Mouse (Mus musculus) forebrain, embryonic 16.5 days (tissue): ENCODE measurements around the gene Tie1. TPM values are rescaled to one million over a fixed set of nuclear protein-coding genes. Genes with fewer than 3 reads are reported as not detected.
A peak's percentile ranks its signal among the peaks of the same experiment; 100 is the strongest.
"Not testable (repeated sequence)": the region's sequence is repeated elsewhere in the genome, so short reads cannot be mapped to it uniquely, and the experiment has no call there.

Experiments
- ATAC-seq: fragments of 200-750 bp; cut with Nextera tagmentation; 2 replicates; pipeline ENCODE4 v1.8.0; 2017; ENCODE audit warnings: mild to moderate bottlenecking, moderate library complexity
- H3K27ac ChIP-seq: fragments of 300-500 bp; sonication (generic); 2 replicates; pipeline ENCODE4 v1.5.1; 2014; ENCODE audit warnings: low read length, control low read depth
- H3K27me3 ChIP-seq: fragments of 300-500 bp; sonication (generic); replicated peaks from 2 replicates; pipeline ENCODE4 v1.6.1; 2014; ENCODE audit warnings: low read length; ENCODE audit not compliant: control insufficient read depth, insufficient read depth
- H3K36me3 ChIP-seq: fragments of 300-500 bp; sonication (generic); 2 replicates; pipeline ENCODE4 v1.6.1; 2014; ENCODE audit not compliant: control insufficient read depth, insufficient read depth
- H3K4me1 ChIP-seq: fragments of 300-500 bp; sonication (generic); replicated peaks from 2 replicates; pipeline ENCODE4 v1.6.1; 2014; ENCODE audit warnings: low read length; ENCODE audit not compliant: control insufficient read depth, insufficient read depth
- H3K4me2 ChIP-seq: fragments of 300-500 bp; sonication (generic); 2 replicates; pipeline ENCODE4 v1.6.1; 2014; ENCODE audit warnings: mild to moderate bottlenecking, low read length, control low read depth
- H3K4me3 ChIP-seq: fragments of 300-500 bp; sonication (generic); replicated peaks from 2 replicates; pipeline ENCODE4 v1.5.1; 2014; ENCODE audit warnings: mild to moderate bottlenecking, low read length, control low read depth
- H3K9ac ChIP-seq: fragments of 300-500 bp; sonication (generic); replicated peaks from 2 replicates; pipeline ENCODE4 v1.6.1; 2014; ENCODE audit warnings: low read depth, low read length, control low read depth
- H3K9me3 ChIP-seq: fragments of 300-500 bp; sonication (generic); 2 replicates; pipeline ENCODE4 v1.6.1; 2016; ENCODE audit warnings: low read length; ENCODE audit not compliant: control insufficient read depth
- WGBS: fragments of 180-500 bp; shearing (Covaris S2); extraction: QIAGEN DNeasy Blood & Tissue Kit; methylation state at CpG from one replicate; pipeline ENCODE4 v1.1.7; 2014; 5-methylcytosine and 5-hydroxymethylcytosine counted together
- polyA plus RNA-seq: library from polyadenylated mRNA; unstranded; fragments of >200 nt; fragmentation: Nextera tagmentation; extraction: Ambion mirVana; gene quantifications from 2 replicates; pipeline ENCODE4 v1.2.1, GENCODE M21; 2015

Tie1 gene
- polyA plus RNA-seq, 1 experiment from 2014 or later: 12.7 TPM

- Histone ChIP-seq H3K27ac (no peak overlapping the region), H3K4me2 (no peak overlapping the region), H3K4me3 (no peak overlapping the region), H3K9ac (no peak overlapping the region), H3K4me1 (no peaks in the 10 kb centered on the region), H3K27me3 (no peaks in the 10 kb centered on the region), H3K9me3 (no peaks in the 10 kb centered on the region), H3K36me3 (no peaks in the 10 kb centered on the region)
- ATAC-seq: no peak
- WGBS: 75% methylated on average over 3 of the region's 3 CpGs
Measured at GRCm38 (mm10) chr4:118525779-118526178, 35.9 kb upstream of the Tie1 start.

- Histone ChIP-seq H3K9ac (no peak overlapping the region), H3K36me3 (no peaks in the 10 kb centered on the region), H3K27ac (no peak overlapping the region), H3K27me3 (no peaks in the 10 kb centered on the region), H3K4me2 (no peak overlapping the region), H3K9me3 (no peaks in the 10 kb centered on the region), H3K4me1 (no peaks in the 10 kb centered on the region), H3K4me3 (no peak overlapping the region)
- whole genome bisulfite sequencing: 58% methylated on average over 7 of the region's 7 CpGs
- peak; percentile 55 for ATAC-seq
Measured at GRCm38 (mm10) chr4:118523976-118524375, 34.1 kb upstream of the Tie1 start.

- Histone ChIP-seq H3K9me3 (no peaks in the 10 kb centered on the region), H3K4me2 (no peak overlapping the region), H3K27ac (no peak overlapping the region), H3K27me3 (no peaks in the 10 kb centered on the region), H3K9ac (no peak overlapping the region), H3K36me3 (no peaks in the 10 kb centered on the region), H3K4me1 (no peaks in the 10 kb centered on the region), H3K4me3 (no peak overlapping the region)
- WGBS: 88% methylated on average over 7 of the region's 7 CpGs
- ATAC-seq: no peak
Measured at GRCm38 (mm10) chr4:118522248-118522647, 32.4 kb upstream of the Tie1 start.

GRCm38 (mm10) chr4:118518208-118518607, 28.3 kb upstream of the Tie1 start:
- H3K9ac ChIP-seq: no peak overlapping the region
- no peaks in the 10 kb centered on the region for H3K9me3 ChIP-seq
- H3K4me2 ChIP-seq: no peak overlapping the region
- WGBS: 72% methylated on average over 5 of the region's 5 CpGs
- no peaks in the 10 kb centered on the region for H3K27me3 ChIP-seq
- no peaks in the 10 kb centered on the region for H3K36me3 ChIP-seq
- peaks cover 8% of the 10 kb centered on the region; the same call in 1 of the 2 replicates for H3K4me1 ChIP-seq
- no peak overlapping the region for H3K4me3 ChIP-seq
- no peak for ATAC-seq
- no peak overlapping the region for H3K27ac ChIP-seq

GRCm38 (mm10) chr4:118517497-118518146, 27.8 kb upstream of the Tie1 start:
- Histone ChIP-seq H3K4me1 (peaks cover 8% of the 10 kb centered on the region; the same call in 1 of the 2 replicates), H3K9me3 (no peaks in the 10 kb centered on the region), H3K36me3 (no peaks in the 10 kb centered on the region), H3K27ac (no peak overlapping the region), H3K4me2 (no peak overlapping the region), H3K27me3 (no peaks in the 10 kb centered on the region), H3K9ac (no peak overlapping the region), H3K4me3 (no peak overlapping the region)
- 40% methylated on average over 16 of the region's 16 CpGs for WGBS
- no peak for ATAC-seq

- Histone ChIP-seq H3K9me3 (no peaks in the 10 kb centered on the region), H3K9ac (no peak overlapping the region), H3K4me3 (no peak overlapping the region), H3K4me2 (no peak overlapping the region), H3K27me3 (no peaks in the 10 kb centered on the region), H3K27ac (no peak overlapping the region), H3K36me3 (no peaks in the 10 kb centered on the region), H3K4me1 (peaks cover 8% of the 10 kb centered on the region; the same call in 1 of the 2 replicates)
- ATAC-seq: no peak
- 35% methylated on average over 20 of the region's 20 CpGs for WGBS
Measured at GRCm38 (mm10) chr4:118516699-118517496, 27.0 kb upstream of the Tie1 start.

GRCm38 (mm10) chr4:118509050-118509449, 19.2 kb upstream of the Tie1 start:
- no peak overlapping the region for H3K4me3 ChIP-seq
- 4% methylated on average over 6 of the region's 6 CpGs for WGBS
- ATAC-seq: no peak
- no peaks in the 10 kb centered on the region for H3K9me3 ChIP-seq
- no peak overlapping the region for H3K27ac ChIP-seq
- H3K4me1 ChIP-seq: peaks cover 4% of the 10 kb centered on the region; the same call in 1 of the 2 replicates
- H3K9ac ChIP-seq: no peak overlapping the region
- H3K36me3 ChIP-seq: no peaks in the 10 kb centered on the region
- no peaks in the 10 kb centered on the region for H3K27me3 ChIP-seq
- H3K4me2 ChIP-seq: no peak overlapping the region

GRCm38 (mm10) chr4:118507171-118507570, 17.3 kb upstream of the Tie1 start:
- H3K27me3 ChIP-seq, H3K4me2 ChIP-seq, H3K36me3 ChIP-seq, H3K4me3 ChIP-seq, H3K27ac ChIP-seq, H3K4me1 ChIP-seq, H3K9me3 ChIP-seq, H3K9ac ChIP-seq, ATAC-seq: not testable (repeated sequence)
- 75% methylated on average over 1 of the region's 1 CpGs for WGBS

GRCm38 (mm10) chr4:118505551-118505950, 15.7 kb upstream of the Tie1 start:
- no peak overlapping the region for H3K4me3 ChIP-seq
- no peak overlapping the region for H3K9ac ChIP-seq
- no peaks in the 10 kb centered on the region for H3K36me3 ChIP-seq
- H3K4me2 ChIP-seq: no peak overlapping the region
- no peak for ATAC-seq
- WGBS: 80% methylated on average over 3 of the region's 3 CpGs
- no peak overlapping the region for H3K27ac ChIP-seq
- no peaks in the 10 kb centered on the region for H3K9me3 ChIP-seq
- H3K4me1 ChIP-seq: no peaks in the 10 kb centered on the region
- H3K27me3 ChIP-seq: no peaks in the 10 kb centered on the region
